In the genomic region with DNA sequence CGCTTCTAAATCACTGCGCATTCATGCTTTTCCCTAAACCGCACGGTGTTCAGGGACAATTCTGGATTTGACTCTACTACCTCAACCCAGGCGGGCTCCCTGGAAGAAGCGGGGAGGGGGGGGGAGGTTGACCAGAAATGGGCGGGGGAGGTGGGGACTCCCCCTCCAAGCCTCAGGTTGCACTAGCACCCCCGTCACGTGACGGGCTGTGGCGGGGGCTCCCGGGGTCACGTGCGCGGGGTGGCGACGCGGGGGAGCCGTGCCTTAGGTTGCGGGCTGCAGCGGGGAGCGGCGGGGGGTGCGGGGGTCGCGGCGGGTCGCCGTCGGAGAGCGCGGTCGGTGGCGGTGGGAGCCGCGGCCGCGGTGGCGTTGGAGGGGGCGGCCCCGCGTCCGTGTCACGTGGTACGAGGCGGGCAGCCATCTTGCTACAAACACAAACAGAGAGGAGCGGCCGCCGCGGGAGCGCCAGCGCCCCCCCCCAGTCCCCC, we compare ENCODE assay signal across 8 mouse cellular contexts. TPM values are rescaled to one million over a fixed set of nuclear protein-coding genes. Genes with fewer than 3 reads are reported as not detected.
A peak's percentile ranks its signal among the peaks of the same experiment; 100 is the strongest.
DNase-seq lines count a peak whose midpoint lies in the region; ATAC-seq and TF ChIP-seq lines count a peak whose summit lies in the region.

No protein-coding gene starts in this region.

- TF ChIP-seq CTCF in liver, adult 2 months (IDR thresholded peaks at IDR 0.05; ENCODE audit: low read depth, low read length) = no peak
- TF ChIP-seq CTCF in midbrain, postnatal 0 days (IDR thresholded peaks at IDR 0.05) = no peak

- TF ChIP-seq POLR2A in liver, adult 2 months (IDR thresholded peaks at IDR 0.05; ENCODE audit: extremely low read depth, insufficient read depth, low read length) = 0 out of 2 replicates have a peak, but pooled peaks have one; percentile 18

- H3K4me2 ChIP-seq in embryonic facial prominence, embryonic 13.5 days = peak overlapping the region; percentile 88
- H3K4me2 ChIP-seq in midbrain, postnatal 0 days (ENCODE audit: low read depth, low read length, poor library complexity, severe bottlenecking) = peak overlapping the region; percentile 92

- peak overlapping the region; percentile 95 for H3K4me3 ChIP-seq in embryonic facial prominence, embryonic 13.5 days
- peak overlapping the region; percentile 97 for H3K4me3 ChIP-seq in liver, adult 2 months (ENCODE audit: insufficient read depth, low read depth, low read length)
- H3K4me3 ChIP-seq in midbrain, postnatal 0 days (ENCODE audit: low read depth, low read length) = peak overlapping the region; percentile 97

- H3K79me2 ChIP-seq in liver, adult 2 months (ENCODE audit: control insufficient read depth, insufficient read depth, low read length) = peaks cover 55% of the 10 kb centered on the region

- peak overlapping the region; percentile 98 for H3K9ac ChIP-seq in embryonic facial prominence, embryonic 13.5 days
- H3K9ac ChIP-seq in liver, adult 2 months (ENCODE audit: low read depth, low read length) = peak overlapping the region; percentile 99
- peak overlapping the region; percentile 99 for H3K9ac ChIP-seq in midbrain, postnatal 0 days (replicated peaks; ENCODE audit: low read length, poor library complexity, severe bottlenecking)

- H3K27me3 ChIP-seq in embryonic facial prominence, embryonic 13.5 days = no peaks in the 10 kb centered on the region
- no peaks in the 10 kb centered on the region for H3K27me3 ChIP-seq in liver, adult 2 months (ENCODE audit: control insufficient read depth, insufficient read depth, low read length)
- H3K27me3 ChIP-seq in midbrain, postnatal 0 days (ENCODE audit: insufficient read depth, low read length) = no peaks in the 10 kb centered on the region

- peak; percentile 68 for DNase-seq in 3134 (ENCODE audit: extremely low read depth, insufficient read length, low spot score)
- peak; percentile 91 for DNase-seq in adrenal gland, adult 2 months
- peak; percentile 87 to 88 for DNase-seq in heart, adult 9 months (ENCODE audit: low spot score in 2 of 2)
- DNase-seq in kidney, adult 8-10 months = peak; percentile 60 to 77
- peak; percentile 33 for DNase-seq in liver, adult 2 months (ENCODE audit: extremely low read depth, low read depth, low spot score)
- DNase-seq in midbrain, postnatal 0 days (ENCODE audit: low spot score) = peak; percentile 79
- DNase-seq in spleen, postnatal 14 days (ENCODE audit: low spot score in 2 of 2) = peak; percentile 46 to 62

- ATAC-seq in embryonic facial prominence, embryonic 13.5 days (ENCODE audit: insufficient number of reproducible peaks, insufficient read depth, low FRiP score, low TSS enrichment, low read depth) = peak; percentile 58
- peak; percentile 79 for ATAC-seq in midbrain, postnatal 0 days (ENCODE audit: low FRiP score)

- peaks cover 16% of the 10 kb centered on the region for H3K36me3 ChIP-seq in embryonic facial prominence, embryonic 13.5 days
- H3K36me3 ChIP-seq in liver, adult 2 months (ENCODE audit: control insufficient read depth, insufficient read depth, low read length) = no peaks in the 10 kb centered on the region
- H3K36me3 ChIP-seq in midbrain, postnatal 0 days (ENCODE audit: insufficient read depth, low read length) = 0 out of 2 replicates have a peak, but pooled peaks cover 3% of the 10 kb centered on the region

- no peaks in the 10 kb centered on the region for H3K9me3 ChIP-seq in embryonic facial prominence, embryonic 13.5 days
- no peaks in the 10 kb centered on the region for H3K9me3 ChIP-seq in midbrain, postnatal 0 days (ENCODE audit: low read length)

- peaks cover 36% of the 10 kb centered on the region for H3K4me1 ChIP-seq in embryonic facial prominence, embryonic 13.5 days
- peaks cover 15% of the 10 kb centered on the region for H3K4me1 ChIP-seq in liver, adult 2 months (ENCODE audit: control insufficient read depth, insufficient read depth, low read length)
- peaks cover 13% of the 10 kb centered on the region; the same call in 1 of the 2 replicates for H3K4me1 ChIP-seq in midbrain, postnatal 0 days (ENCODE audit: insufficient read depth, low read length)

- WGBS in embryonic facial prominence, embryonic 13.5 days = under 1% methylated on average over 52 of the region's 52 CpGs
- 1% methylated on average over 51 of the region's 52 CpGs for WGBS in liver, adult 2 months
- WGBS in midbrain, postnatal 0 days = 2% methylated on average over 43 of the region's 52 CpGs

- H3K27ac ChIP-seq in embryonic facial prominence, embryonic 13.5 days = peak overlapping the region; percentile 88
- H3K27ac ChIP-seq in liver, adult 2 months (replicated peaks; ENCODE audit: insufficient read depth, low read depth, low read length) = peak overlapping the region; percentile 62; the same call in 1 of the 2 replicates
- H3K27ac ChIP-seq in midbrain, postnatal 0 days (ENCODE audit: low read depth, low read length) = peak overlapping the region; percentile 90

RNA-seq across cellular contexts. Expression of a gene that starts 7.7 kb away (rescaled TPM):
- total RNA-seq in adrenal gland, adult 2 months (2021) = 10 to 100 TPM; 23.0 to 31.7 TPM
- polyA plus RNA-seq in adrenal gland, adult 2 months (2012; rRNA removed) = 46.9 and 48.7 TPM in 2 replicates
- 48.0 and 56.2 TPM in 2 replicates for polyA plus RNA-seq in embryonic facial prominence, embryonic 13.5 days (2015; fragmentation: Nextera tagmentation; extraction: Ambion mirVana)
- total RNA-seq in liver, adult 2 months (2014; rRNA removed) = 5.9 and 8.0 TPM in 2 replicates
- polyA plus RNA-seq in liver, adult 2 months (2012; rRNA removed) = 15.4 and 17.8 TPM in 2 replicates
- 73.2 and 95.3 TPM in 2 replicates for total RNA-seq in midbrain, postnatal 0 days (2014; rRNA removed)
- polyA plus RNA-seq in midbrain, postnatal 0 days (2015; fragmentation: Nextera tagmentation; extraction: Ambion mirVana) = 91.5 and 95.6 TPM in 2 replicates

RNA-seq across cellular contexts. Expression of a gene that starts 8.3 kb away (rescaled TPM):
- total RNA-seq in adrenal gland, adult 2 months (2021) = 10 to 100 TPM; 25.4 to 31.0 TPM
- polyA plus RNA-seq in adrenal gland, adult 2 months (2012; rRNA removed) = 37.1 and 38.0 TPM in 2 replicates
- polyA plus RNA-seq in embryonic facial prominence, embryonic 13.5 days (2015; fragmentation: Nextera tagmentation; extraction: Ambion mirVana) = 16.3 and 17.1 TPM in 2 replicates
- total RNA-seq in liver, adult 2 months (2014; rRNA removed) = 2.7 and 4.2 TPM in 2 replicates
- 9.3 and 14.0 TPM in 2 replicates for polyA plus RNA-seq in liver, adult 2 months (2012; rRNA removed)
- total RNA-seq in midbrain, postnatal 0 days (2014; rRNA removed) = 23.6 and 30.8 TPM in 2 replicates
- 16.3 and 17.8 TPM in 2 replicates for polyA plus RNA-seq in midbrain, postnatal 0 days (2015; fragmentation: Nextera tagmentation; extraction: Ambion mirVana)

RNA-seq across cellular contexts. Expression of a gene that starts 23.0 kb away (rescaled TPM):
- total RNA-seq in adrenal gland, adult 2 months (2021) = not detected
- polyA plus RNA-seq in adrenal gland, adult 2 months (2012; rRNA removed) = not detected in 2 replicates
- not detected in 2 replicates for polyA plus RNA-seq in embryonic facial prominence, embryonic 13.5 days (2015; fragmentation: Nextera tagmentation; extraction: Ambion mirVana)
- total RNA-seq in liver, adult 2 months (2014; rRNA removed) = not detected in 2 replicates
- polyA plus RNA-seq in liver, adult 2 months (2012; rRNA removed) = not detected in 2 replicates
- not detected in 2 replicates for total RNA-seq in midbrain, postnatal 0 days (2014; rRNA removed)
- polyA plus RNA-seq in midbrain, postnatal 0 days (2015; fragmentation: Nextera tagmentation; extraction: Ambion mirVana) = not detected in 2 replicates

RNA-seq across cellular contexts. Expression of a gene that starts 23.3 kb away (rescaled TPM):
- 100 to 1,000 TPM; 553 to 611 TPM for total RNA-seq in adrenal gland, adult 2 months (2021)
- polyA plus RNA-seq in adrenal gland, adult 2 months (2012; rRNA removed) = 1,578 and 1,712 TPM in 2 replicates
- 360 and 396 TPM in 2 replicates for polyA plus RNA-seq in embryonic facial prominence, embryonic 13.5 days (2015; fragmentation: Nextera tagmentation; extraction: Ambion mirVana)
- total RNA-seq in liver, adult 2 months (2014; rRNA removed) = 87.2 and 134 TPM in 2 replicates
- polyA plus RNA-seq in liver, adult 2 months (2012; rRNA removed) = 332 and 431 TPM in 2 replicates
- total RNA-seq in midbrain, postnatal 0 days (2014; rRNA removed) = 1,154 and 1,456 TPM in 2 replicates
- 590 and 632 TPM in 2 replicates for polyA plus RNA-seq in midbrain, postnatal 0 days (2015; fragmentation: Nextera tagmentation; extraction: Ambion mirVana)

RNA-seq across cellular contexts. Expression of a gene that starts 33.2 kb away (rescaled TPM):
- total RNA-seq in adrenal gland, adult 2 months (2021) = not detected
- polyA plus RNA-seq in adrenal gland, adult 2 months (2012; rRNA removed) = 0.01 TPM in 2 replicates
- polyA plus RNA-seq in embryonic facial prominence, embryonic 13.5 days (2015; fragmentation: Nextera tagmentation; extraction: Ambion mirVana) = 0.11 and 0.17 TPM in 2 replicates
- total RNA-seq in liver, adult 2 months (2014; rRNA removed) = under 0.01 TPM in 1 of 2 replicates, not detected in the other
- 0.02 TPM in 1 of 2 replicates, not detected in the other for polyA plus RNA-seq in liver, adult 2 months (2012; rRNA removed)
- total RNA-seq in midbrain, postnatal 0 days (2014; rRNA removed) = 0.85 and 0.99 TPM in 2 replicates
- polyA plus RNA-seq in midbrain, postnatal 0 days (2015; fragmentation: Nextera tagmentation; extraction: Ambion mirVana) = 0.31 and 0.49 TPM in 2 replicates

Comparison
In these comparisons a context has a peak if more than half of its experiments do, and no peak if none do; other contexts are left out.
1. Peak in every context shown above with its lines: DNase-seq, ATAC-seq, H3K4me3 ChIP-seq and H3K27ac ChIP-seq.
2. DNase-seq: peak in every context shown above with its lines; median percentile 91 in adrenal gland, adult 2 months; 88 in heart, adult 9 months; 79 in midbrain, postnatal 0 days; 68 in kidney, adult 8-10 months; 68 in 3134; 54 in spleen, postnatal 14 days; 33 in liver, adult 2 months.